Mouse (Mus musculus) E14TG2a.4 (cell line): ENCODE measurements around the gene Nubp2.

Experiments
- CTCF ChIP-seq: conservative IDR thresholded peaks from 2 replicates; pipeline ENCODE4 v1.5.1; 2014; ENCODE audit warnings: low read length
- NANOG ChIP-seq: IDR thresholded peaks from 2 replicates; pipeline ENCODE4 v1.6.1; 2014; ENCODE audit warnings: borderline replicate concordance, low read length, mixed read lengths
- POU5F1 ChIP-seq: IDR thresholded peaks from 2 replicates; pipeline ENCODE4 v1.6.1; 2014; ENCODE audit warnings: low read length, borderline replicate concordance

- TF ChIP-seq NANOG (no peak), CTCF (no peak), POU5F1 (no peak)
These were observed 41.6 kb downstream of the Nubp2 start for GRCm38 (mm10) chr17:24844525-24844924.
